Mouse (Mus musculus) hindbrain, embryonic 12.5 days (tissue): ENCODE results near the gene Noto. TPM values are rescaled to one million over a fixed set of nuclear protein-coding genes. Genes with fewer than 3 reads are reported as not detected.
A peak's percentile ranks its signal among the peaks of the same experiment; 100 is the strongest.

Source experiments
- ATAC-seq: fragments of 200-750 bp; cut with Nextera tagmentation; 2 replicates; pipeline ENCODE4 v1.8.0; 2017; ENCODE audit warnings: moderate TSS enrichment; ENCODE audit not compliant: low FRiP score
- H3K27ac ChIP-seq: fragments of 300-500 bp; sonication (generic); 2 replicates; pipeline ENCODE4 v1.5.1; 2016; ENCODE audit warnings: mild to moderate bottlenecking
- H3K27me3 ChIP-seq: fragments of 300-500 bp; sonication (generic); 2 replicates; pipeline ENCODE4 v1.6.1; 2016; ENCODE audit warnings: mild to moderate bottlenecking
- H3K36me3 ChIP-seq: fragments of 300-500 bp; sonication (generic); 2 replicates; pipeline ENCODE4 v1.6.1; 2016; ENCODE audit warnings: mild to moderate bottlenecking
- H3K4me1 ChIP-seq: fragments of 300-500 bp; sonication (generic); 2 replicates; pipeline ENCODE4 v1.6.1; 2016
- H3K4me2 ChIP-seq: fragments of 300-500 bp; sonication (generic); replicated peaks from 2 replicates; pipeline ENCODE4 v1.6.1; 2016; ENCODE audit warnings: mild to moderate bottlenecking
- H3K4me3 ChIP-seq: fragments of 300-500 bp; sonication (generic); 2 replicates; pipeline ENCODE4 v1.5.1; 2016; ENCODE audit warnings: mild to moderate bottlenecking
- H3K9ac ChIP-seq: fragments of 300-500 bp; sonication (generic); 2 replicates; pipeline ENCODE4 v1.6.1; 2016; ENCODE audit warnings: mild to moderate bottlenecking, moderate library complexity
- H3K9me3 ChIP-seq: fragments of 300-500 bp; sonication (generic); replicated peaks from 2 replicates; pipeline ENCODE4 v1.6.1; 2016; ENCODE audit warnings: mild to moderate bottlenecking
- WGBS: fragments of 180-500 bp; shearing (Covaris S2); methylation state at CpG from one replicate; pipeline ENCODE4 v1.1.7; 2016; 5-methylcytosine and 5-hydroxymethylcytosine counted together
- polyA plus RNA-seq: library from polyadenylated mRNA; unstranded; fragments of >200 nt; fragmentation: Nextera tagmentation; extraction: Ambion mirVana; gene quantifications from 2 replicates; pipeline ENCODE4 v1.2.1, GENCODE M21; 2016

Gene Noto
- not detected in 2 replicates for polyA plus RNA-seq

DNA sequence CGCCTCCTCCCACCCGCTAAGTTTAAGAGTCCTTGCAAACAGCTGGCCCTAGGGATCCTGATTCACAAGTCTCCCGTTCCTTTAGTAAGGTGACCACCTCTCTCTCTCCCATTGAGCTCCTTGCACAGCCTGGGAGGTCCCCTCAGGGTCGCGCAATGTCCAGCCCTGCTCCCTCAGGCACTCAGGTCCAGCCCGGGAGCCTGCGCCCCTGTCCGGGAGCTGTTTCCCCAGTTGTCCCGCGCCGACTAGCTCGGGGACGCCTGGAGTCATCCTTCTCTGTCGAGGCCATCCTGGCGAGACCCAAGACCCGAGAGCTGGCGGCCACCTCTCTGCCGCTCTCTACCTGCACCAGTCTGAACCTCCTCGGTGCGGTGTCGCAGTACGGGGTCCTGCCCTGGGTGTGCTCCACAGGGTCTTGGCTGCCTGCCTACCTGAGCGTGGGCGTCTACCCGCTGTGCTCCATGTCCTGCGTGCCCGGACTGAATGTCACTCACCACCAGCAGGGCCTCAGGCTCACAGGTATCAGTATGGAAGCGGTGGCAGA, at the start of gene Noto:
Noto (plus strand) TSS at position 51 of the 544 bp plus-strand sequence.
- H3K27ac ChIP-seq, result no peak within 1 kb of the TSS
- no peaks in the 10 kb centered on the region for H3K9me3 ChIP-seq
- H3K36me3 ChIP-seq, result no peaks in the 10 kb centered on the region
- 0 out of 2 replicates have a peak within 1 kb of the TSS, but pooled peaks have one; percentile 1 for H3K4me2 ChIP-seq
- 0 out of 2 replicates have a peak, but pooled peaks cover 6% of the 10 kb centered on the region for H3K4me1 ChIP-seq
- no peak within 1 kb of the TSS for H3K4me3 ChIP-seq
- WGBS, result 12% methylated on average over 28 of the region's 28 CpGs
- H3K9ac ChIP-seq, result no peak within 1 kb of the TSS; the same call in 1 of the 2 replicates
- H3K27me3 ChIP-seq, result peaks cover 29% of the 10 kb centered on the region
- ATAC-seq, result no peak

DNA sequence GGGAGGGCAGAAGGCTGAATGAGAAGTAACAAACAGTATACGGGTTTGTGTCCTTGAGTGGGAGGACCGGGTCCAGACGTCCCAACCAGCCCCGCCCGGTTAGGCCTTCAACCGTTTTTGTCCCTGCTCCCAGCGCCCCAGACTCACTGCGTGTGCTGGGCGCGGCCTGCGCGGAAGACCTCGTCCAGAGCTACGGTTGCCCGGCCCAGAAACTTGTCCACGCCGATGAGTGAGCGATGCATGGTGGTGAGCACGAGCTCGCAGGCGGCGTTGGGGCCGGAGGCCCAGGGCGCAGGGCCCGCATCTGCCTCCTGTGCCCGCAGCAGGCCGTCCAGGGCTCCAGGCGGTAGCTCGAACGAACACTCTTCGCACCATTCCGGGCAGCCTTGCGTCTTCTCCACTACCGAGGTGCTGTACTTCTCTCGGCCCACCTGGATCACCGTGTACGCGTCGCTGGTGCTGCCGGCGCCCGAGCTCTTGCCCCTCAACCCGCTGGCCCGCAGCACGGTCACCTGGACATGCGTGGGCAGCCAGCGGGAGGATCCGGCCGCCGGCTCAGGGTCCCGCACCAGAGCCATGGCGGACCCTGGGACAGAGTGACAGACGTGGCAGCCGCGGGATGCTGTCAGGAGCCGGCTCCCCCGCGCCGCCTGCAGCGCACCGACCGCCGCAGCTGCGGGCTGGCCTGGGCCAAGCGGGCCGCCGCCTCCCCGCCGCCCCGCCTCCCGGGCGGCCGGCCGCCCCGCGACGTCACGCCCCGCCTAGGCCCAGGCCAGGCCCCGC, 49.5 kb upstream of the Noto start, which contains the start of gene Rab11fip5:
Rab11fip5 (minus strand) TSS at position 684 of the 783 bp plus-strand sequence.
- peak; percentile 61 for ATAC-seq
- Histone ChIP-seq H3K9ac (peak within 1 kb of the TSS; percentile 90), H3K4me2 (peak within 1 kb of the TSS; percentile 87), H3K4me3 (peak within 1 kb of the TSS; percentile 76), H3K27ac (peak within 1 kb of the TSS; percentile 79), H3K9me3 (no peaks in the 10 kb centered on the region), H3K4me1 (peaks cover 20% of the 10 kb centered on the region), H3K36me3 (no peaks in the 10 kb centered on the region), H3K27me3 (peaks cover 18% of the 10 kb centered on the region; the same call in 1 of the 2 replicates)
- 1% methylated on average over 80 of the region's 80 CpGs for WGBS

DNA sequence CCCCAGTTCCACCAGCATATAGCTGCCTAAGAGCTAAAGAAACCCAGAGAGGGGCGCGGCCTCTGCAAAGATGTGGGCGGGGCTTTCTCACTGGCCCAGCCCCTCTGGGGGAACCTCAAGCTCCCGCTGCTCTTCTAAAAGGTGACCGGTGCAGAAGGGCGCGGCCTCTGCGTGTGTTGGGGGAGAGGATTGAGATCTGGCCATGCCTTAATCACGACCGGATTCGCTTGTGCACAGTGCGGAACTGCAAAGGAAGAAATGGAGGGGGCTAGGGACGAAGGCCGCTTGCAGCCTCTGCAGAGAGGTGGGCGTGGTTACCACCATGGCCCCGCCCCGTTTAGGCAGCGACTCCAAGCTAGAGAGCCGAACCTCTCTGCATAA, 49.0 kb upstream of the Noto start:
- WGBS, result 0% methylated on average over 19 of the region's 19 CpGs

DNA sequence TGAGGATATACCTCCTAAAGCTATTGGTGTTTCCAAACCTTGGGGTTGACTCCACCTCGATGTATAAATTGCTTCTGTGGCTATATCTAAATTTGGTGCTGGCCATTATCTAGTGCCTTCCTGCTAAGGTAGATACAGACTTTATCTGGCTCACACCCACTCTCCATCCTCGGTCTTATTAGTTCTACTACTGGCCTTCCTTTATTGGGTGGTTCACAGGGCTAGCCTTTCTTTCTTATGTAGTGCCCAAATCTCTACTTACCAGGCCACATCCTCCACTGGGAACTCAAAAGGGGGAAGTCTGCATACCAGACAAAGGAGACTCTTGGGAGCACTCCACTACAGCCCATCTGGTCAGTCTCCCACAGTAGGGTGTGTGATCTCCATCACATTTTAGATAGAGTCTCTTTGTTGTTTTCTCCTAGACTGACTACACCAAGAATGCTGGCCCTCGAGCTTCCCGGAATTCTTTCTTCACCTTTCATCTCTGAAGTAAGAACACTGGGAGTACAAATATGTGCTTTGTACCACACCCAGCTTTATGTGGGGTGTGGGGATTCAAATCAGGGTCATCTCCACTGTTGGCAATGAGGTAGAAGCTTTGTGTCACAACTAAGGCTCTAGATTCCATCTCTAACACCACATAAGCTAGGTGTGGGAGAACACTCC, 46.5 kb upstream of the Noto start:
- Histone ChIP-seq H3K4me3 (no peak overlapping the region), H3K36me3 (no peaks in the 10 kb centered on the region), H3K4me2 (no peak overlapping the region), H3K4me1 (peaks cover 24% of the 10 kb centered on the region), H3K9ac (no peak overlapping the region), H3K27me3 (peaks cover 12% of the 10 kb centered on the region; the same call in 1 of the 2 replicates), H3K9me3 (no peaks in the 10 kb centered on the region), H3K27ac (no peak overlapping the region)
- 68% methylated on average over 4 of the region's 4 CpGs for WGBS
- ATAC-seq, result no peak

More for the DNA sequence above, 49.0 kb upstream of the Noto start:
- H3K27ac ChIP-seq, result peak overlapping the region; percentile 79
- H3K36me3 ChIP-seq, result no peaks in the 10 kb centered on the region
- H3K4me3 ChIP-seq, result peak overlapping the region; percentile 76
- peaks cover 18% of the 10 kb centered on the region; the same call in 1 of the 2 replicates for H3K27me3 ChIP-seq
- H3K9me3 ChIP-seq, result no peaks in the 10 kb centered on the region
- peaks cover 19% of the 10 kb centered on the region for H3K4me1 ChIP-seq
- H3K4me2 ChIP-seq, result peak overlapping the region; percentile 87
- H3K9ac ChIP-seq, result peak overlapping the region; percentile 90
- peak; percentile 97 for ATAC-seq

DNA sequence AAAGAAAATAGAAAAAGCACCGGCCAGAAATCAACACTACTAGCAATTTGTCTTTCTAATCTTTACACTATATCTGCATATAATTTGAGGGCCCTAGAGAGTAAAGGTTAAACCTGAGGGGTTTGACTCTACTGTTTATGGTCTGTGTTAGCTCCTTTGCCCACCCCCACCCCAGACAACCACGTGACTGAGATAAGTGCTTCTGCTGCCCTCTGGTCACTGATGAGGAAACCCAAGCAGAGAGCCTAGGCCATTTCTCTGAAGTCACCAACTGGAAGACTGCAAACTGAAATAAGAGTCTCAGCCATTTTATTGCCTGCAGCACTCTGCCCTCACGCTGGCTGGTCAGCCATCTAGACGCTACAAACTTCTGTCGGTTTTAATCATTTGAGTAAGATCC, 45.8 kb upstream of the Noto start:
- no peak overlapping the region for H3K27ac ChIP-seq
- ATAC-seq, result no peak
- H3K9ac ChIP-seq, result no peak overlapping the region
- WGBS, result 54% methylated on average over 5 of the region's 5 CpGs
- peaks cover 17% of the 10 kb centered on the region for H3K4me1 ChIP-seq
- no peaks in the 10 kb centered on the region for H3K9me3 ChIP-seq
- no peak overlapping the region for H3K4me2 ChIP-seq
- H3K4me3 ChIP-seq, result no peak overlapping the region
- H3K27me3 ChIP-seq, result peaks cover 9% of the 10 kb centered on the region; the same call in 1 of the 2 replicates
- no peaks in the 10 kb centered on the region for H3K36me3 ChIP-seq

DNA sequence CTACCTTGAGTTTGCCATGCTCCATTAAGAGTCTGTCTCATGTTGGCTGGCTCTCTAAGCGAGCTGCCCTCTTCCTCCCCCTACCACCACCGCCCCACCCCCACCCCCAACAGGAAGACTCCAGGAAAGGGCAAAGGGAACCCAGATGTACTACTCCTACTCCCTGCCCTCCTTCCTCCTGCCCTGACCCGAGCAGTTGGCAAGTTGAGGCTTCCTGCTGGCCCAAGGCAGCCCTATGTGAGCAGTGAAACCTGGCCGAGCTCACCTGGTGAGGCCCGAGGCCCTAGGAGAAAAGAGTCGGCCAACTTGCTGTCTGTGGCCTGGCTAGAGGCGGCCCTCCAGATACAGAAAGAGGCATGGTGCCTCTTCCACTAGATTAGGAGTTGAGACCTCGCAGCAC, 45.1 kb upstream of the Noto start:
- Histone ChIP-seq H3K9ac (no peak overlapping the region), H3K4me3 (no peak overlapping the region), H3K27me3 (peaks cover 9% of the 10 kb centered on the region; the same call in 1 of the 2 replicates), H3K27ac (no peak overlapping the region), H3K36me3 (no peaks in the 10 kb centered on the region), H3K4me2 (no peak overlapping the region), H3K4me1 (peaks cover 10% of the 10 kb centered on the region), H3K9me3 (no peaks in the 10 kb centered on the region)
- ATAC-seq, result no peak
- 55% methylated on average over 8 of the region's 8 CpGs for WGBS

DNA sequence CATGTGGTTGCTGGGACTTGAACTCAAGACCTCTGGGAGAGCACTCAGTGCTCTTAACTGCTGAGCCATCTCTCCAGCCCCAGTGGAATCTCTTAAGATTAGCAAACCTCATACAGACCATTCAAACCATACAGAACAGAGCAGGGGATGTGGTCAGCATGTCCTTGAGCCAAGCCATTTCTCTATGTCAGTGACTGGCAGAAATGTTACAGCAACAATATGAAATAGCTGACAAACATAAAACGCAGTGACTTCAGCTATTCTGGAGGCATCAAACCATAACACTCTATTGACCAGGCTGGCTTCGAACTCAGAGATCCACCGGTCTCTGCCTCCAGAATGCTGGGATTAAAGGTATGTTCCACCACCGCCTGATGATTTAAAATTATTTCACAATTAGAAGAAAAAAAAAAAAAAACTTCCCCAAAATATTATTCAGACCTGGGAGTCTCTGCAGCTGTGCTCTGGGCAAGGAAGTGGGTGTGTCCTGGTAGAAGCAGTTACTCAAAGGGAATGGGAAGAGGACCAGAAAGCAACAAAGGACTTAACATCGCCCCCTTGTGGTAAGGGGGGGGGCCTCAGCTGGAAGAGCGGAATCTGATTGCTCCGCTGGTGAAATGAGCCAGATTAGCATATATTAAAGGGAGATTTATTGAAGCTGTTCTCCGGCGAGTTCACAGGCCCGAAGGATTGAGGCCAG, 43.3 kb upstream of the Noto start:
- peaks cover 9% of the 10 kb centered on the region; the same call in 1 of the 2 replicates for H3K27me3 ChIP-seq
- H3K4me3 ChIP-seq, result no peak overlapping the region
- H3K36me3 ChIP-seq, result no peaks in the 10 kb centered on the region
- H3K9me3 ChIP-seq, result no peaks in the 10 kb centered on the region
- ATAC-seq, result peak; percentile 78
- peak overlapping the region; percentile 31 for H3K4me2 ChIP-seq
- no peak overlapping the region for H3K9ac ChIP-seq
- H3K4me1 ChIP-seq, result peaks cover 6% of the 10 kb centered on the region; the same call in 1 of the 2 replicates
- H3K27ac ChIP-seq, result no peak overlapping the region
- 29% methylated on average over 10 of the region's 10 CpGs for WGBS

DNA sequence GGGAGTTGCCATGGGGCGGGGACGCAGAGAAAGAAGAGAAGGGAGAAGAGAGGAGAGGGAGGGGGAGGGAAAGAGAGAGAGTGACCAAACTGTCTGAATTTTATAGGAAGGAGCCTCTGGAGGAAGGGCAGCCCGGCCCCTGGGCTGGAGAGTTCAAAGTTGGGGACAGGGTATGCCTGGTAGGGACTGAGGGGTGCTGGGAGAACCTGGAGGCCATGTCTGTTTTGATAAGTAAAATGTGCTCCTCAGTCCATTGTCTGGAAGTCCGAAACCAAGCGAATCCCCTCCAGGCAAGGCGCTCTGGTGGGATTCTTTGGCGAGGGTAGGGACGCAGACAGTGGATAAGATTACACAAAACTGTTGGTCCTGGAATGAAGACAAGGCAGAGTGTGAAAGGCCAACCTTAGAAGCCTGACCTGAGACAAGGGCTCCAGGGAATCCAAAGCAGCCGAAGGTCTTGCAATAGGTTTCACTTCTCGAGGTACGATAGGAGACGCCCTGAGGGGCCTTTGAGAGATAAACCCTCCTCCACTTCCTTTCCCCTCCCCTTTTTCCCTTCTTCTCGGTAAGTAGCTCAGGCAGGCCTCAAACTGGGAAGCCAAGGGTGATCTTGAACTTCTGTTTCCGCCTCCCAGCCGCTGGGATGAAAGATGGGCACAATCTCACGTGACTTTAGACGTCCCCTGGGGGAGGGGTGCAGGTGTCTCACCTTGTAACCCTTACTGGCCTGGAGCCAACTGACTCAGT, 42.6 kb upstream of the Noto start:
- Histone ChIP-seq H3K4me3 (no peak overlapping the region), H3K4me2 (peak overlapping the region; percentile 31), H3K27me3 (peaks cover 9% of the 10 kb centered on the region; the same call in 1 of the 2 replicates), H3K4me1 (peaks cover 6% of the 10 kb centered on the region; the same call in 1 of the 2 replicates), H3K27ac (no peak overlapping the region), H3K36me3 (no peaks in the 10 kb centered on the region), H3K9me3 (no peaks in the 10 kb centered on the region), H3K9ac (no peak overlapping the region)
- peak; percentile 29; the same call in 1 of the 2 replicates for ATAC-seq
- WGBS, result 17% methylated on average over 17 of the region's 17 CpGs

DNA sequence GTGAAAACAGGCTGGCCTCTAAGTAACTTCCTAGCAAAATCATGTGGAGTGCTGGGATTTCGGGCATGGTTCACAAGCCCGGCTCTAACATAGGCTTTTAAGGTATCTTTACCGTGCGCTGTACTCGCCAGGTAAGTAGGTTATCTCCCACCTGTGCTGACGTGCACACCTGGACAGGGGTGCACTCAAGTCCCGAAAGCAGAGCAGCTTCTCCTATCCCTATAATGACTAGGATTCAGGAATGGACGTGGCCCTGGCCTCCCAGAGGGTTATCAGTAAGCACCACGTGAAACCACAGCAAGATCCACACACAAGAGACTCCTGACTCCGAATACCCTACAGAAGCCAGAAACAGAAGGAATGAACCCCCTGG, 42.1 kb upstream of the Noto start:
- Histone ChIP-seq H3K4me1 (peaks cover 6% of the 10 kb centered on the region; the same call in 1 of the 2 replicates), H3K4me3 (no peak overlapping the region), H3K27ac (no peak overlapping the region), H3K4me2 (no peak overlapping the region), H3K36me3 (no peaks in the 10 kb centered on the region), H3K9me3 (no peaks in the 10 kb centered on the region), H3K27me3 (peaks cover 5% of the 10 kb centered on the region; the same call in 1 of the 2 replicates), H3K9ac (no peak overlapping the region)
- no peak for ATAC-seq
- WGBS, result 77% methylated on average over 10 of the region's 10 CpGs

DNA sequence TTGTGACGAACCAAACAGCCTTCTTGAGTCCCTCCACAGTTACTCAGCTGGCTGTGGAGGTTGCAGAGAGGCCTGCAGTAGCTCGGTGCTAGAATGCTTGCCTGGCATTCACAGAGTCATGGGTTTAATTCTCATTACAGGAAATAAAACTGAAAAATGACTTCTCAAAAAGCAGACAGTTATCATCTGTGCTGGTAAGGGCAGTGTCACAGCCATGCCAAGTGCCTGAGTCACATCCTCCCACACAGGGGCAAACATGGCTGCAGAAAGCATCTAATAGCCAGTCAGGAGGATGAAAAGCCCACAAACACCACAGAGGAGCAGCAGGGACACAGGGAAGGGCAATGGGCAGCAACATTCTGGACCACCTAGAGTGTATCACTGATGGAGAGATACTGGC, 40.9 kb upstream of the Noto start:
- H3K4me1 ChIP-seq, result peaks cover 6% of the 10 kb centered on the region; the same call in 1 of the 2 replicates
- WGBS, result 81% methylated on average over 2 of the region's 2 CpGs

DNA sequence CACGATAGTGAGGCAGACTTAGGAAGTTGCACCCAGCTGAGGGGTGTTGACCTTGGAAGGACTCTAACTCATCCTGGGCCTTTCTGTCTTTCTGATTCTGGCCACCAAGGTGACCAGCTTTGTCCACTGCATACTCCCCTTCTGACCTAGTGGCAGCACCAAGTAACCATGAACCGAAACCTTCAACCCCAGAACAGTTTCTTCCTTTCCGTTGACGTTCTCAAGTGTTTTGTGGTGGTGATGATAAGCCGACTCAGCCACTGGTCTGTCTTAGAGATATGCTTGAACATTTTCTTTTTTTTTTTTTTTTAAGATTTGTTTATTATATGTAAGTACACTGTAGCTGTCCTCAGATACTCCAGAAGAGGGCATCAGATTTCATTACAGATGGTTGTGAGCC, 35.1 kb upstream of the Noto start:
- ATAC-seq, result no peak
- H3K4me3 ChIP-seq, result no peak overlapping the region
- WGBS, result 78% methylated on average over 5 of the region's 5 CpGs
- no peaks in the 10 kb centered on the region for H3K27me3 ChIP-seq
- no peaks in the 10 kb centered on the region for H3K9me3 ChIP-seq
- no peaks in the 10 kb centered on the region for H3K4me1 ChIP-seq
- H3K27ac ChIP-seq, result no peak overlapping the region
- no peak overlapping the region for H3K9ac ChIP-seq
- H3K4me2 ChIP-seq, result no peak overlapping the region
- no peaks in the 10 kb centered on the region for H3K36me3 ChIP-seq

More for the DNA sequence above, 40.9 kb upstream of the Noto start:
- H3K36me3 ChIP-seq, result no peaks in the 10 kb centered on the region
- H3K27me3 ChIP-seq, result no peaks in the 10 kb centered on the region; the same call in 1 of the 2 replicates
- H3K9me3 ChIP-seq, result no peaks in the 10 kb centered on the region
- H3K9ac ChIP-seq, result no peak overlapping the region
- no peak overlapping the region for H3K27ac ChIP-seq
- H3K4me3 ChIP-seq, result no peak overlapping the region
- ATAC-seq, result no peak
- no peak overlapping the region for H3K4me2 ChIP-seq
